Mouse (Mus musculus) liver, postnatal 0 days (tissue): ENCODE data around the gene Maneal.
A peak's percentile ranks its signal among the peaks of the same experiment; 100 is the strongest.

Experiments
- CTCF ChIP-seq: sonication (generic); IDR thresholded peaks from 2 replicates; pipeline ENCODE4 v1.5.1; 2016; ENCODE audit warnings: antibody characterized with exemption, low read depth
- EP300 ChIP-seq: IDR thresholded peaks from 2 replicates; pipeline ENCODE4 v1.6.1; 2016; ENCODE audit warnings: antibody characterized with exemption, low read depth, mild to moderate bottlenecking

DNA sequence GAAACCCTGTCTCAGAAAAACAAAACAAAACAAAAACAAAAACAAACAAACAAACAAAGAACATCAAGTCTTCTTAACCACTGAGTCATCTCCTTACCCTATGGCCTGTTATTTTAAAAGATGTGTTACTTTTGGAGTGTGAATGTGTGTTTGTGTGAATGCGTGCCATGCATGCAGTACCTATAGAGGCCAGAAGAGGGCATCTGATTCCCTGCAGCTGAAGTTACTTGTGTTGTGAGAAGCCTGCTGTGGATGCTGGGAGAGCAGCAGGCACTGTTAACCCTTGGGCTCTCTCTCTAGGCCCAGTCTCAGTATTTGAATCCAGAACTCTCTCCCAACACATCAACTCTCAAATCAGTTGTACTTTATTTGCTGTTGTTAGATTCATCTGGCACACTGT is 10.7 kb upstream of the Maneal start:
- TF ChIP-seq CTCF (peak; percentile 49), EP300 (no peak)
